Mouse (Mus musculus) intestine, postnatal 0 days (tissue): ENCODE data around the gene Cnp. TPM values are rescaled to one million over a fixed set of nuclear protein-coding genes. Genes with fewer than 3 reads are reported as not detected.

Experiments used
- ATAC-seq: fragments of 200-750 bp; cut with Nextera tagmentation; 2 replicates; pipeline ENCODE4 v1.8.0; 2017; ENCODE audit warnings: mild to moderate bottlenecking, moderate TSS enrichment, moderate library complexity
- H3K27ac ChIP-seq: fragments of 300-500 bp; sonication (generic); 2 replicates; pipeline ENCODE4 v1.5.1; 2014; ENCODE audit warnings: mild to moderate bottlenecking, low read depth, low read length, moderate library complexity
- H3K27me3 ChIP-seq: fragments of 300-500 bp; sonication (generic); replicated peaks from 2 replicates; pipeline ENCODE4 v1.6.1; 2014; ENCODE audit warnings: low read length, mixed read lengths; ENCODE audit not compliant: control insufficient read depth, insufficient read depth
- H3K36me3 ChIP-seq: fragments of 300-500 bp; sonication (generic); 2 replicates; pipeline ENCODE4 v1.6.1; 2014; ENCODE audit warnings: mild to moderate bottlenecking, moderate library complexity; ENCODE audit not compliant: control insufficient read depth, insufficient read depth
- H3K4me1 ChIP-seq: fragments of 300-500 bp; sonication (generic); replicated peaks from 2 replicates; pipeline ENCODE4 v1.6.1; 2014; ENCODE audit warnings: antibody characterized with exemption, low read length, mixed read lengths; ENCODE audit not compliant: control insufficient read depth, insufficient read depth
- H3K4me2 ChIP-seq: fragments of 300-500 bp; sonication (generic); replicated peaks from 2 replicates; pipeline ENCODE4 v1.6.1; 2014; ENCODE audit warnings: low read depth, mild to moderate bottlenecking, moderate library complexity
- H3K4me3 ChIP-seq: fragments of 300-500 bp; sonication (generic); 2 replicates; pipeline ENCODE4 v1.5.1; 2014; ENCODE audit warnings: low read depth, low read length
- H3K9ac ChIP-seq: fragments of 300-500 bp; sonication (generic); 2 replicates; pipeline ENCODE4 v1.6.1; 2014; ENCODE audit warnings: mild to moderate bottlenecking, low read depth, low read length
- H3K9me3 ChIP-seq: fragments of 300-500 bp; sonication (generic); 2 replicates; pipeline ENCODE4 v1.6.1; 2016; ENCODE audit warnings: mixed run types; ENCODE audit not compliant: control insufficient read depth
- CTCF ChIP-seq: sonication (generic); IDR thresholded peaks from 2 replicates; pipeline ENCODE4 v1.5.1; 2016; ENCODE audit warnings: low read depth, mild to moderate bottlenecking, control low read depth, antibody characterized with exemption, moderate library complexity
- whole genome bisulfite sequencing: fragments of 180-500 bp; shearing (Covaris S2); extraction: QIAGEN DNeasy Blood & Tissue Kit; methylation state at CpG from one replicate; pipeline ENCODE4 v1.1.7; 2014; 5-methylcytosine and 5-hydroxymethylcytosine counted together
- polyA plus RNA-seq: library from polyadenylated mRNA; unstranded; fragments of >200 nt; fragmentation: Nextera tagmentation; extraction: Ambion mirVana; gene quantifications from 2 replicates; pipeline ENCODE4 v1.2.1, GENCODE M21; 2015

Cnp gene
- polyA plus RNA-seq, 1 experiment from 2014 or later: 15.6 TPM

DNA sequence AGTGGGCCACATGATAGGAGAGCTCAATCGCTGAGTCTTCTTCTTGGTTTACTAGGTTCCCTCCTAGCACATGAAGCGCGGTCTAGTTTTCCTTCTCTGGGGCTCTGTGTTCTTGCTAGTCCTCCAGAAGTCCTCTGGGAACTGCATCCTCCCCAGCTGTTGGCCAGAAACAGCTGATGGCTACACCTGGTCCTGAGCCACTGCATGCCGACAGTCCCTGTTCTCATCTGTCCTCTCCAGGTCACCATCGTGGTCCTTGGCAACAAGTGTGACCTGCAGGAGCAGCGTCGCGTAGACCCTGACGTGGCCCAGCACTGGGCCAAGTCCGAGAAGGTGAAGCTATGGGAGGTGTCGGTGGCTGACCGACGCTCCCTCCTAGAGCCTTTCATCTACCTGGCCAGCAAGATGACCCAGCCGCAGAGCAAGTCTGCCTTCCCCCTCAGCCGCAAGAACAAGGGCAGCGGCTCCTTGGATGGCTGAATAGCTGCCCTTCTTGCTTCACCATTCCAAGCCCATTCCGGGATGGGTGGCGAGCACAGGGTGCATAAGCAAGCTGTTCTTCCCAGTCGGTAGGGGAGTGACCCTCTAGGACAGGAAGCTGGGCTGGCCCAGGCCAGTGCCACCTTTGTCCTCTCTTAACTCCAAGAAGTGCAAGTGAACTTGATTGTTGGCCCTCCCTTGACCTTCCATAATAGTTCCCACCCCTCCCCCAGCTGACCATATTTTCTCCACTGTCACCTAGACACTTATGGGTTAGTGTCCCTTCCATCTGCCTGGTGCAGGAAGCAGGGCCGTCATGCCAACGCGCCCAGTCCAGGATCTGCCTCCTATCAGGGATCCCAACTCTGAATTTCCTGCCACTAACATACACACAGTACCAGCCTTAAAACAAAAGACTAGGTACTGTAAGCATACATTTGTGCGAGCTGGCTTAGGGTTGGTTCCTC lies 51.3 kb downstream of the Cnp start:
- H3K9me3 ChIP-seq: no peaks in the 10 kb centered on the region
- H3K27ac ChIP-seq: peak overlapping the region; percentile 73

DNA sequence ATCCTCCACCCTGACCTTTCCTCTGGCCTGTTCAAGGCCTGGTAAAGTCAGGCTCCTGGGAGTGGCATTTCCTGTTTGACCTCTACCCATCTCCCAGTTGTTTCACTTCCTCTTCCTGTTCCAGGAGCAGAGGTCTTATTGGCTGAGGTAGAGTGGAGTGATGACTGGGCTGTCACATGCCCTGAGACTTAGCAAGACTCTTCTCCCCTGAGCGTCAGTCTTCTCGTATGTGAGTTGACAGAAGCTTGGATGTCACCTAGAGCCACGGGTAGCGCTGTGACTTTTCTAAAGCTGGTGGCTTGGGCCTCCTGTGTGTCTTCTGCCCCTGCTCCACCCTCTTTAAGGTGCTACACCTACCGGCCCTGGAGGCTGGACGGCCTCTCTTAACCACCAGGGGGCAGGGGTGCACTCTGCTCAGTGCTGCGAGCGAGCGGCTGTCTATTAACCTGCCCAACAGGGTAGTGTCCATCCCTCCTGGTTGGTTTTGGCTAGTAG lies 52.0 kb downstream of the Cnp start:
- peak; percentile 81 for ATAC-seq
- Histone ChIP-seq H3K27me3 (0 out of 2 replicates have a peak, but pooled peaks cover 6% of the 10 kb centered on the region), H3K4me1 (0 out of 2 replicates have a peak, but pooled peaks cover 8% of the 10 kb centered on the region), H3K4me2 (peak overlapping the region; percentile 30), H3K9me3 (no peaks in the 10 kb centered on the region), H3K27ac (peak overlapping the region; percentile 73), H3K36me3 (peaks cover 16% of the 10 kb centered on the region), H3K9ac (no peak overlapping the region), H3K4me3 (no peak overlapping the region)
- TF ChIP-seq CTCF: peak; percentile 94
- 17% methylated on average over 9 of the region's 9 CpGs for WGBS

More for the DNA sequence above, 51.3 kb downstream of the Cnp start:
- no peak overlapping the region for H3K4me2 ChIP-seq
- H3K9ac ChIP-seq: 0 out of 2 replicates have a peak overlapping the region, but pooled peaks have one; percentile 7
- H3K36me3 ChIP-seq: peaks cover 16% of the 10 kb centered on the region
- no peak overlapping the region for H3K4me3 ChIP-seq
- no peak for TF ChIP-seq CTCF
- H3K4me1 ChIP-seq: 0 out of 2 replicates have a peak, but pooled peaks cover 8% of the 10 kb centered on the region
- H3K27me3 ChIP-seq: 0 out of 2 replicates have a peak, but pooled peaks cover 6% of the 10 kb centered on the region
- no peak for ATAC-seq
- 90% methylated on average over 23 of the region's 23 CpGs for WGBS

DNA sequence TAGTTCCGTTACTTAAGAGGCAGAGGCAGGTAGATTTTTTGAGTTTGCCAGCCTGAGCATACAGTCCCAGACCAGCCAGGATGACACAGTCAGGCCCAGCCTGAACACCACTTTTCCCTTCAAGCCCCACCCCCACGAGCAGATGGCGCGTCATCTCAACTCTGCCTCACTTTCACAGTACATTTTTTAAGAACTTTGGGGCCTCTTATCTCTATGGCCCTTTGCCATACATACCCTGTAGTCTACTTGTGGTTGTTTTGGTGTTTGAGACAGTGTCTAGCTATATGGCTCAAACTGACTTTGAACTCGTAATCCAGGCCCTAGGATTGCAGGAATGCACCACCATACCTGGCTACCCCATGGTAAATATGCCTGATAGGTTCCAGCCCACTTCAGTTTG lies 53.4 kb downstream of the Cnp start:
- H3K36me3 ChIP-seq: peaks cover 16% of the 10 kb centered on the region
- no peak overlapping the region for H3K4me3 ChIP-seq
- 0 out of 2 replicates have a peak, but pooled peaks cover 8% of the 10 kb centered on the region for H3K4me1 ChIP-seq
- H3K27ac ChIP-seq: no peak overlapping the region
- no peak overlapping the region; the same call in 1 of the 2 replicates for H3K9ac ChIP-seq
- H3K27me3 ChIP-seq: 0 out of 2 replicates have a peak, but pooled peaks cover 6% of the 10 kb centered on the region
- no peak overlapping the region for H3K4me2 ChIP-seq
- H3K9me3 ChIP-seq: no peaks in the 10 kb centered on the region
- no peak for TF ChIP-seq CTCF
- WGBS: 86% methylated on average over 5 of the region's 5 CpGs
- ATAC-seq: no peak

DNA sequence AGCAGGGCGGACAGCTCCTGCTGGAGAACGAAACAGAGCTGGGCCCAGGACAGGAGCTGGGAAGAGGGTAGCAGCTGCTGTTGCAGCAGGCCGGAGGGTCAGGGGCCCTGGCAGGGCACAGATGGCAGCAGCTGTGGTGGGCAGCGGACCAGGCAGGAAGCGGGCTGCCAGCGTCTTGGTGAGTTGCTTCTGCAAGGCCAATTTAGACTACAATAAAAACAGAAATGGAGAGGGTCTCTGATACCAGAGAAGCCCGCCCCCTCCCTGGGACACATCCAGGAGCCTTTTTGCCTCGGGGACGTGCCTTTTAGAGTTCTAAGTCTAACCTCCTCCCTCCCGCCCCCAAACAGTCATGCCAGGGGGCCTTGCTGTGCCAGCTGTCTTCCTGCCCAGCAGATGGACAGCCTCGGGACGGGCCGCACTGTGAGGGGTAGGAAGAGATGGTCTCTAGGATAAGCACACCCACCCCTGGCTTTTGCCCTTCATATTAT lies 54.2 kb downstream of the Cnp start:
- no peak overlapping the region for H3K27ac ChIP-seq
- H3K4me2 ChIP-seq: 0 out of 2 replicates have a peak overlapping the region, but pooled peaks have one; percentile 0
- H3K4me3 ChIP-seq: no peak overlapping the region
- no peaks in the 10 kb centered on the region for H3K9me3 ChIP-seq
- no peak for TF ChIP-seq CTCF
- no peak overlapping the region for H3K9ac ChIP-seq
- no peak for ATAC-seq
- H3K4me1 ChIP-seq: 0 out of 2 replicates have a peak, but pooled peaks cover 6% of the 10 kb centered on the region
- peaks cover 16% of the 10 kb centered on the region for H3K36me3 ChIP-seq
- H3K27me3 ChIP-seq: 0 out of 2 replicates have a peak, but pooled peaks cover 6% of the 10 kb centered on the region
- 59% methylated on average over 13 of the region's 13 CpGs for WGBS

DNA sequence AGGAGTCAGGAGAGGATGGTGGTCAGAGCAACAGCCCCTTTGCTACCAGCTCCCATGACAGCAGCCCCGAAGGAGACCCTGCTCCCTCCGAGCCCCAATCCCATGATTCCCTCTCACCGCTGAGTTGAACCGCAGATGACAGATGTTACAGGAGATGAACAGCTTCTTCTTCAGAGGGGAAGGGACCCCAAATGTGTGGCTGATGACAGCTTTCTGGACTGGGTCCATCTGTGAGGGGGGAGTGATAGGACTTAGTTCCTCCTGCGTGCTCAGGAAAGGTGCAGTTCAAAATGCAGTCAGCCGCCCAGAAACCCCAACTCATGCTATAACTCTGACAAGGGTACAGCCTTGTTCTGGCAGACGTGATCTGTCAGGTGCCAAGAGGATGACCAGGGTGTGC lies 59.8 kb downstream of the Cnp start:
- Histone ChIP-seq H3K9ac (no peak overlapping the region), H3K36me3 (no peaks in the 10 kb centered on the region), H3K27me3 (peaks cover 7% of the 10 kb centered on the region), H3K4me1 (no peaks in the 10 kb centered on the region), H3K4me3 (no peak overlapping the region), H3K4me2 (no peak overlapping the region), H3K27ac (no peak overlapping the region), H3K9me3 (no peaks in the 10 kb centered on the region)
- ATAC-seq: no peak
- WGBS: 66% methylated on average over 7 of the region's 7 CpGs
- TF ChIP-seq CTCF: no peak
